Mouse (Mus musculus): ENCODE measurements around the gene Tsga10.
"Not testable (repeated sequence)": the region's sequence is repeated elsewhere in the genome, so short reads cannot be mapped to it uniquely, and the experiment has no call there.

Tsga10 gene

GRCm38 (mm10) chr1:37719761-37720640, 146.2 kb downstream of the Tsga10 start, which contains the start of gene 2010300C02Rik:
Gene 2010300C02Rik (minus strand): TSS chr1:37720085.
- peak; percentile 23 to 40 for DNase-seq

GRCm38 (mm10) chr1:37719030-37719723, 147.1 kb downstream of the Tsga10 start:
- DNase-seq, result no peak

- DNase-seq, result no peak
Measured at GRCm38 (mm10) chr1:37718516-37718915, 147.7 kb downstream of the Tsga10 start.

GRCm38 (mm10) chr1:37717415-37718195, 148.6 kb downstream of the Tsga10 start:
- no peak for DNase-seq

GRCm38 (mm10) chr1:37712357-37712737, 153.9 kb downstream of the Tsga10 start:
- DNase-seq, result not testable (repeated sequence)

GRCm38 (mm10) chr1:37711596-37712356, 154.5 kb downstream of the Tsga10 start:
- no peak for DNase-seq

GRCm38 (mm10) chr1:37711082-37711481, 155.1 kb downstream of the Tsga10 start:
- DNase-seq, result no peak

GRCm38 (mm10) chr1:37709736-37710135, 156.5 kb downstream of the Tsga10 start:
- DNase-seq, result no peak

- DNase-seq, result no peak
Measured at GRCm38 (mm10) chr1:37708270-37708955, 157.8 kb downstream of the Tsga10 start.
